Mouse (Mus musculus) hindbrain, embryonic 13.5 days (tissue): Measurements from ENCODE around the gene Phf24. TPM values are rescaled to one million over a fixed set of nuclear protein-coding genes. Genes with fewer than 3 reads are reported as not detected.
A peak's percentile ranks its signal among the peaks of the same experiment; 100 is the strongest.

ENCODE experiments used
- ATAC-seq: fragments of 200-750 bp; cut with Nextera tagmentation; 2 replicates; pipeline ENCODE4 v1.8.0; 2017; ENCODE audit warnings: moderate TSS enrichment; ENCODE audit not compliant: low FRiP score
- H3K27ac ChIP-seq: fragments of 300-500 bp; sonication (generic); 2 replicates; pipeline ENCODE4 v1.5.1; 2015; ENCODE audit warnings: inconsistent platforms, mild to moderate bottlenecking, moderate library complexity
- H3K27me3 ChIP-seq: fragments of 300-500 bp; sonication (generic); 2 replicates; pipeline ENCODE4 v1.6.1; 2015; ENCODE audit warnings: mild to moderate bottlenecking, inconsistent platforms
- H3K36me3 ChIP-seq: fragments of 300-500 bp; sonication (generic); 2 replicates; pipeline ENCODE4 v1.6.1; 2015; ENCODE audit warnings: mild to moderate bottlenecking, inconsistent platforms
- H3K4me1 ChIP-seq: fragments of 300-500 bp; sonication (generic); replicated peaks from 2 replicates; pipeline ENCODE4 v1.6.1; 2015; ENCODE audit warnings: inconsistent platforms
- H3K4me2 ChIP-seq: fragments of 300-500 bp; sonication (generic); 2 replicates; pipeline ENCODE4 v1.6.1; 2015; ENCODE audit warnings: inconsistent platforms, mild to moderate bottlenecking, moderate library complexity
- H3K4me3 ChIP-seq: fragments of 300-500 bp; sonication (generic); 2 replicates; pipeline ENCODE4 v1.5.1; 2015; ENCODE audit warnings: mild to moderate bottlenecking, inconsistent platforms
- H3K9ac ChIP-seq: fragments of 300-500 bp; sonication (generic); 2 replicates; pipeline ENCODE4 v1.6.1; 2015; ENCODE audit warnings: mild to moderate bottlenecking, inconsistent platforms
- H3K9me3 ChIP-seq: fragments of 300-500 bp; sonication (generic); 2 replicates; pipeline ENCODE4 v1.6.1; 2016; ENCODE audit warnings: inconsistent platforms
- WGBS: fragments of 180-500 bp; shearing (Covaris S2); methylation state at CpG from one replicate; pipeline ENCODE4 v1.1.7; 2015; 5-methylcytosine and 5-hydroxymethylcytosine counted together
- polyA plus RNA-seq: library from polyadenylated mRNA; unstranded; fragments of >200 nt; fragmentation: Nextera tagmentation; extraction: Ambion mirVana; gene quantifications from 2 replicates; pipeline ENCODE4 v1.2.1, GENCODE M21; 2015

Phf24 gene
- 21.7 and 23.0 TPM in 2 replicates for polyA plus RNA-seq

DNA sequence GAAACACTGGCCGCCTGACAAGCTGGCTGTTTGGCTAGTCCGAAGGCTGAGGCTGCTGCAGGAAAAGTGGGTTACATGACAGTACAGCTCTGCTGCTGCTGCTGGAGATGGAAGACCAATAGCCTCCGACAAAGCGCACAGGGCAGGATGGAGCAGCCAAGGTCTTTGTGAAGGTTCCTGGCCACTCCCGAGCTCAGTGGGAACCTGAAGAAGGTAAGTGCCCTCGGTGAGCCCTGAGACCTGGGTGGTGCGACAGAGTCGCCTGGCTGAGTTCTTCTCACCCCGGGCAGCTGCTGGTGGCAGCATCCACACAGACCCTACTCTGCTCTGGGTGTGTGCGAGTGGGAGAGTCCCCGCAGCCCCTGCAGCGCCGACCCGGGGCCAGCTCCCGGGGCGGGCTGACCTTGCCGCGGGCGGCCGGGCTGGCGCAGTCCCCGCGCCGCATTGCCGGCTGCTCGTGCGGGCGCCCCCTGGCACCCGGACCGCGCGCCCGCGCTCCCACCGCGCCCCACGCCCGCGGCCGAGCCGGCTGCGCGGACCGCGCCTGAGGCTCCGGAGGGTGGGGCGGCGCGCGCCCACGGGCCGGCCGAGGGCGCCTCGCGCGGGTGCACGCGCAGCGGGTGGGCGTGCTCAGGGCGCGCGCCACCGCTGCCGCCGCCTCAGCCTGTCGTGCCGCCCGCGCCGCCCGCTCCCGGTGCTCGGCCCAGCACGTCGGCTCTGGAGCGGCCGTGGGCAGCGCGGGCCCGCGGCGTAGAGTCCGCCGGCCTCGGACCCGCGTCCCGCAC lies at the start of gene Phf24:
TSS of gene Phf24 (plus strand) at position 44 of the 785 bp plus-strand sequence.
- Histone ChIP-seq H3K4me3 (peak within 1 kb of the TSS; percentile 67), H3K27me3 (peaks cover 44% of the 10 kb centered on the region), H3K9me3 (no peaks in the 10 kb centered on the region), H3K27ac (peak within 1 kb of the TSS; percentile 50), H3K4me1 (peaks cover 24% of the 10 kb centered on the region), H3K9ac (peak within 1 kb of the TSS; percentile 92), H3K4me2 (peak within 1 kb of the TSS; percentile 84), H3K36me3 (no peaks in the 10 kb centered on the region)
- ATAC-seq, result peak; percentile 84
- WGBS, result under 1% methylated on average over 67 of the region's 90 CpGs

DNA sequence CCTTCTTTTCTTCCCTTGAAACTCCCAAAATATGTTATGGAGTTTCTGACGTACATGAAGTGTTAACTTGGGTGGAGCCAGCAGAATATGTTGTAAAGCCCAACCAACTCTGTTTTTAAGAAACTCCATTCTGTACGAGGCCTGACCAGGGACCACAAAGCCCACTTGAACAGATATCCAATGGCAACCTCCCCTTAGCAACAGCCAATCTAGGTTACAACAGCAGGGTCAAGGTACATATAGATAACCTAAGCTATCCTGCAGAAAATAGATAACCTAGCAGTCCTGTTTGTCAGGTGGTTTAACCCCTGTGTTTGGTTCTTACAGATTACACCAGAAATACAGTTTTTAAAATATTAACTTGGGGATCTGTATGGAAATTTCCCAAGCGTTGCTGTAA lies 49.1 kb upstream of the Phf24 start:
- H3K27me3 ChIP-seq, result no peaks in the 10 kb centered on the region
- H3K9ac ChIP-seq, result no peak overlapping the region
- H3K4me3 ChIP-seq, result no peak overlapping the region
- no peak for ATAC-seq
- no peaks in the 10 kb centered on the region for H3K4me1 ChIP-seq
- no peaks in the 10 kb centered on the region for H3K36me3 ChIP-seq
- H3K4me2 ChIP-seq, result no peak overlapping the region
- 75% methylated on average over 3 of the region's 3 CpGs for WGBS
- no peaks in the 10 kb centered on the region for H3K9me3 ChIP-seq
- H3K27ac ChIP-seq, result no peak overlapping the region

DNA sequence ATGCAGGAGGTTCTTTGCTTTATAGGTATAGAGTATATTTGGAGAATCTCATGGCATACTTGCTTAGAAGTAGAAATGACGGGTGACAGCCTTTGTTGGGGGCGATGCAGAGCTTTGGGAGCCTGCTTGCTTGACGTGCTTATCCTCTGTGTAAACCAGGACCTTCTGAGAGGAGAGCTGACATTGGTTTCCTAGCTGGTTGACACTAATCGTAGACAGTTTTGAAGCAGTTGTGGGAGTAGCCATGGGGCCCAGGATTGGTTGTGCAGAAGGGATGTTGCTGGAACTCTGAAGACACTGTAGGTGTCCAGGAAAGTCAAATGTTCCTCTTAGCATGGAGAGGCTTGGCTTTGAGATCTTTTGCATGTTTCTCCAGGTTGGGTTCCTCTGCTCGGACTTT lies 48.3 kb upstream of the Phf24 start:
- H3K9ac ChIP-seq, result no peak overlapping the region
- no peak for ATAC-seq
- no peak overlapping the region for H3K27ac ChIP-seq
- H3K4me3 ChIP-seq, result no peak overlapping the region
- H3K4me2 ChIP-seq, result no peak overlapping the region
- H3K27me3 ChIP-seq, result no peaks in the 10 kb centered on the region
- no peaks in the 10 kb centered on the region for H3K36me3 ChIP-seq
- WGBS, result 90% methylated on average over 5 of the region's 5 CpGs
- H3K4me1 ChIP-seq, result no peaks in the 10 kb centered on the region
- H3K9me3 ChIP-seq, result no peaks in the 10 kb centered on the region

DNA sequence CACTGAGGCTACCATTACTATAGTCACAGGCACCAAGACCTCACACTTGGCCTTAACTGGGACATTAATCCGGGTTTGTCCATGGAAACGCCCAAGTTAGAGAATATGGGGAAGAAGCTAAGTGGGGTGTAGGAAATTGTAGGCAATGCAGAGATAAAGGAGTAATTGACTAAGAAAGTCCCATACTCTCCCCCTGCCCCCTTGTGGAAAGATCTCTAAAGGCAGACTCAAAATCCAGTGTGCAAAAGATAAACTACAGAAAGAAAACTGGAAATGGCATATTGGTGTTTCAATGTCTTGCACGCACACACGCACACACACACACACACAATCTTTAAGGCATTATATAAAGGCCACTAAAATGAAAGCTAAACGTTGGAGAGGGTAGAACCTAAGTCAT lies 45.7 kb upstream of the Phf24 start:
- H3K9ac ChIP-seq, result no peak overlapping the region
- ATAC-seq, result no peak
- WGBS, result 87% methylated on average over 5 of the region's 5 CpGs
- no peak overlapping the region for H3K27ac ChIP-seq
- no peaks in the 10 kb centered on the region for H3K4me1 ChIP-seq
- H3K27me3 ChIP-seq, result no peaks in the 10 kb centered on the region
- H3K36me3 ChIP-seq, result no peaks in the 10 kb centered on the region
- no peak overlapping the region for H3K4me3 ChIP-seq
- H3K4me2 ChIP-seq, result no peak overlapping the region
- no peaks in the 10 kb centered on the region for H3K9me3 ChIP-seq

DNA sequence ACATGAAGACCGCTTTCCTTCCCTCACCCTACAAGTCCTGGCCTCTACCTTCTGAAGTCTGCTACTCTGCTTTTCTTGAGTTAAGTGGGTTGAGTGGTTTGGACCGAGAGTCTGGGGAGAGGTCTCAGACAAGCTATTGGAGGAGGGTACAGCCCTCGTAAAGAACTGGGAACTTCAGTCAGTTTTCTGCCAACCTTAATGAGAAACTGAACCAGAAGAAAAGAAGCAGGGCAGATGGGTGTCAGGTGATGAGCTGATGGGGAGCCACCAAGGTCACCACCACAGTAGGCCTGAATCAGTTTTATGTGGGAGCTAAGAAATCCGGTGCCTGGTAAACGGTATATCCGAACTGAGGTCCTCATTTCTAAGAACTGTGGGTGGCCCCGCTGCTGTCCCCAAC lies 44.3 kb upstream of the Phf24 start:
- Histone ChIP-seq H3K9ac (no peak overlapping the region), H3K4me2 (no peak overlapping the region), H3K36me3 (no peaks in the 10 kb centered on the region), H3K4me3 (no peak overlapping the region), H3K4me1 (no peaks in the 10 kb centered on the region), H3K9me3 (no peaks in the 10 kb centered on the region), H3K27me3 (no peaks in the 10 kb centered on the region), H3K27ac (no peak overlapping the region)
- 95% methylated on average over 7 of the region's 7 CpGs for WGBS
- ATAC-seq, result no peak

DNA sequence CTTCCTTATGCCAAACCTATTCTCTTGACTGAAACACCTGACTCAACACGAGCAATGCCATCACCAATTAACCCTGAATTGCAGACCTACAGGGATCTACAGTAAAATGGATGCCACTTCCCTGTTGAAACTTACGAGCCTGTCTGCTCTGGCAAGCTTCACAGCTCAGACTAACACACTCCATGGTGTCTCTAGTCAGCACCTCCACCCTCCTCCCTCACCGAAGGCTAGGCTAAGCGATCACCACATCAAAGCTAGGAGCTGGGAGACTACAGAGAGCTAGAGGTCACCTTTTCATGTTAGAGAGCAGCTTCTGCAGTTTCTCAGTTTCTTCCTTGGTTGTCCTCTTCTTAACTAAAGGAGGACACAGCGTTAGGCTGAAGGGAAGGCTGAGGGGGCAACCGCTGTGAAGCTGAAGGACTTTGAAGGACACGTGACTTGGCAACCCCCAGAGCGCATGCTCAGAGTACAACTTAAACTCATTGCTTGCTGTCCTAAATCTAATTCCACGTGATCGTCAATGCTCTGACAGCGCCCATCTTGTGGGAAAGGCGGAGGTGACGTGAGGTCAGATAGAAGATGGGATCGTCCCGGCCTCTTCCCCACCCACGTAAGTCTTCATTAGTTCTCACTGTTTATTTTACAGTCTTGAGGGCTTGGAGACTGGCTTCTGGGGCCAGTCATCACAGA lies 43.6 kb upstream of the Phf24 start:
- no peaks in the 10 kb centered on the region for H3K4me1 ChIP-seq
- no peak overlapping the region for H3K4me3 ChIP-seq
- H3K9ac ChIP-seq, result no peak overlapping the region
- WGBS, result 87% methylated on average over 16 of the region's 16 CpGs
- no peak overlapping the region for H3K27ac ChIP-seq
- H3K9me3 ChIP-seq, result no peaks in the 10 kb centered on the region
- no peak overlapping the region for H3K4me2 ChIP-seq
- no peaks in the 10 kb centered on the region for H3K27me3 ChIP-seq
- no peaks in the 10 kb centered on the region for H3K36me3 ChIP-seq
- no peak for ATAC-seq

DNA sequence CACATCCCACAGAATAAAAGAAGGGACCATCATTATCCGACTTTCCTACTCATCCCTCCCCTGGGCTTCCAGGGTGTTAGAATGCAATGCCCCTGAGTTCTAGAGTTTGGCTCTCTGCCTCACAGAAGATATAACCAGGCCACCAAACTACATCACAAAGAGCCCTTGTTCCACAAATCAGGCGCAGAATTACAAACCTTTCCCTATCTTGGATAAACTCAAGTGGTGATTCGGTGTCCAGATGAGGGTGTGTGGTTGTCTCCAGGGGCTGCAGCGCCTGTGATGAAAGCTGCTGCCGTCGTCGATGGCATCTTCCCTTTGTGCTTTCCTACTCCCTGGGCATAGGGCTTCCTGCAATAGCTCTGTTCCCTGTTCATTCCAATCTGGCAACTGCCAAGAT lies 42.3 kb upstream of the Phf24 start, which contains the start of gene Fam205c:
TSS of gene Fam205c (minus strand) at position 101 of the 400 bp plus-strand sequence.
- WGBS, result 83% methylated on average over 7 of the region's 7 CpGs
- H3K27me3 ChIP-seq, result no peaks in the 10 kb centered on the region
- no peak for ATAC-seq
- no peaks in the 10 kb centered on the region for H3K9me3 ChIP-seq
- H3K9ac ChIP-seq, result no peak within 1 kb of the TSS
- H3K4me3 ChIP-seq, result no peak within 1 kb of the TSS
- no peak within 1 kb of the TSS; the same call in 1 of the 2 replicates for H3K27ac ChIP-seq
- no peaks in the 10 kb centered on the region for H3K36me3 ChIP-seq
- H3K4me2 ChIP-seq, result no peak within 1 kb of the TSS
- no peaks in the 10 kb centered on the region for H3K4me1 ChIP-seq

DNA sequence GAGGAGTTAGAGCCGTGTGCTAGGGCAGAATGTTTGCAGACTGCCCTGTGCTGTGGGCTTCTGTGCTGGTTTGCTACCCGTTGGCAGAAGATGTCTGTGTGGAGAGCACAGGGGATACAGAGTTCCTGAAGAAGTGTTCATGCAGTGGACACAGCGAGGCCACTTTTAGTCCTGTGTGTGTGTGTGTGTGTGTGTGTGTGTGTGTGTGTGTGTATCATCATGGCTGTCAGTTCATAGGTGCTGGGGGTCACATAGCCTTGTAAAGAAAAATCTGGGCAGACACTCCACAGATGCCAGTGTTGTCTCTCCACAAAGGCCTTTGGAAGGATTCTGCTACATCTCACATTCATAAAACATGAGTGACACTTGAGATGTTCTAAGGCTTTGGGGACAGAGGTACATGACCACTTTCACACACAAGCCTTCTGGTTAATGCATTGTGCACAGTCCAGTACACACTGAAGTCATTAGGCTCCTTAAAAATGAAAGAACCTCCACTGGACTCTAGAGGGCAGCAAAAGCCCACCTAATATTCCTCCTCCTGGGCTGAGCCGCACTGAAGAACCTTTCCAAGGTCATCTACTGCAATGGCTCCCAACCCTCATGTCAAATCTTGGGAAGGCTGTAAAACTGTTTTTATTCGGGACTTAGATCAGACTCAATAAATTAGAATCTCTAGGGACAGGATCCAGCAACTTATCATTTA lies 39.7 kb upstream of the Phf24 start:
- no peaks in the 10 kb centered on the region for H3K27me3 ChIP-seq
- no peaks in the 10 kb centered on the region for H3K36me3 ChIP-seq
- H3K4me2 ChIP-seq, result no peak overlapping the region
- no peak overlapping the region for H3K27ac ChIP-seq
- no peak overlapping the region for H3K9ac ChIP-seq
- H3K9me3 ChIP-seq, result no peaks in the 10 kb centered on the region
- no peak overlapping the region for H3K4me3 ChIP-seq
- peaks cover 7% of the 10 kb centered on the region; the same call in 1 of the 2 replicates for H3K4me1 ChIP-seq
- ATAC-seq, result peak; percentile 94
- WGBS, result 42% methylated on average over 5 of the region's 5 CpGs

DNA sequence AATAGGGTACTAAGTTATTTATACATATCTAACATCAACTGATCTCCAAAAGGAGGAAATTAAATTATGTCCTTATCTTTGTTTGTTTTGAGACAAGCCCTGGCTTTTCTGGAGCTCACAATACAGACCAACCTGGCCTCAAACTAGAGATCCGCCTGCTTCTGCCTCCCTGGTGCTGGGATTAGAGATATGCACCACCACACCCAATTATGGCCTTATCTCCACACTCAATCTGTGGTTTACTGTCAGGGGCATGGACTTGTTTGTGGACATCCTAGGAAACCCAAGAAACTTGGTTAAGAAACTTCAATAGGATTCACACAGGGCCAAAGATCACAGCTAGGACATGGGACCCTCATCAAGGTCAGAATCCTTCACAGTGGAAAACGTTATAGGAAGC lies 38.8 kb upstream of the Phf24 start:
- ATAC-seq, result no peak
- 79% methylated on average over 2 of the region's 2 CpGs for WGBS
- Histone ChIP-seq H3K9me3 (no peaks in the 10 kb centered on the region), H3K4me3 (no peak overlapping the region), H3K27me3 (no peaks in the 10 kb centered on the region), H3K4me1 (peaks cover 7% of the 10 kb centered on the region; the same call in 1 of the 2 replicates), H3K4me2 (no peak overlapping the region), H3K36me3 (no peaks in the 10 kb centered on the region), H3K27ac (no peak overlapping the region), H3K9ac (no peak overlapping the region)

DNA sequence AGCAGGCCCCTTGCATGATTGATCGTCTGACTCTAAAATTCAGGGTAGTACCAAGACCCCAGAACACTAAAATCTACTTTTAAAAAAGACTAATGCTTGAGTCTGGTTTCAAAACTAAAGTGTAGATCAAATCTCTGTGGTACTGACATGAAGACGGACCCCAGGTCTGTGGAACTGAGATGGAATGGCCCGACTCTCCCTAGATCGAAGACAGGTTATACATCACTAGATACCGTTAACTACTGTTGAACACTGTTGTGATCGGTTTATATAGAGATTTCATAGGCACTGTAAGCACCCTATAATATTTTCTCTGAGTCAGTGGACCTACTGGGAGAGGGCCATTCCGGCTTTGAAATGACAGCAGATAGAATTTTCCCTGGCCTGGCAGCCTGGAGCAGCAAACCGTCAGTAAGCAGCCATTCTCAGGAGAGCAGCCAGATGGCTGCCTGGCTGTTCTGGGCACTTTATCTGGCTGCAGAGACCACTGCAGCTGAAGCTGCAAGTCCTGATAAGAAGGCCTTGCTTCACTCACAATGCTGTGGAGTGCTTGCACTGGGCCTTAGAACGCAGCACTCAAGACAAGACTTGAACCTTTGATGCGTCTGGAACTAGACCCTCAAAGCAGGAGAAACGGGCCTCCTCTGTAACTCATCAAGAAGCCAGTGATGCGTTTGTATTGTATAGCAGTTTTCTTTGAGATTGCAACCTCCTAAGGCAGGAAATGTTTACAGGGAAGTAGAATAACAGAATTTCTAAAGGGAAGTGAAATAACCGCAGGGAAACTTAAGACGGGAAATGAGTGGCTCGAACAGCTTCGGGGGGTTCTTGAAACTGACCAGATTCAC lies 36.4 kb upstream of the Phf24 start:
- Histone ChIP-seq H3K27me3 (no peaks in the 10 kb centered on the region), H3K9me3 (no peaks in the 10 kb centered on the region), H3K9ac (peak overlapping the region; percentile 39; the same call in 1 of the 2 replicates), H3K36me3 (no peaks in the 10 kb centered on the region), H3K27ac (peak overlapping the region; percentile 19; the same call in 1 of the 2 replicates), H3K4me2 (no peak overlapping the region), H3K4me3 (no peak overlapping the region), H3K4me1 (peaks cover 7% of the 10 kb centered on the region; the same call in 1 of the 2 replicates)
- WGBS, result 77% methylated on average over 16 of the region's 16 CpGs
- ATAC-seq, result no peak

DNA sequence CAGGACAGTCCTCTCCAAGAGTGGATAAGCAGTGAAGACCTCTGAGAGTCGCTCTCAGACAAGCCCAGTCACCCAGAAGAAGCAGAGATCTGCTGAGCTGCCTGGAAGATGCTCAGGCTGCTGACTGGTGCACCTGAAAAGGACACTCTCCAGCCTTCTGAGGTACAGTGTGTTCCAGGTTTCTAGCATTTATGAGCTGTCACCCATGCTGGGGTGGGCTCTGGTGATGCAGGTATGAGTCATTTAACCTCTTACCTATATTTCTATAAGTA lies 35.8 kb upstream of the Phf24 start:
- 59% methylated on average over 1 of the region's 1 CpGs for WGBS
- no peaks in the 10 kb centered on the region for H3K9me3 ChIP-seq

DNA sequence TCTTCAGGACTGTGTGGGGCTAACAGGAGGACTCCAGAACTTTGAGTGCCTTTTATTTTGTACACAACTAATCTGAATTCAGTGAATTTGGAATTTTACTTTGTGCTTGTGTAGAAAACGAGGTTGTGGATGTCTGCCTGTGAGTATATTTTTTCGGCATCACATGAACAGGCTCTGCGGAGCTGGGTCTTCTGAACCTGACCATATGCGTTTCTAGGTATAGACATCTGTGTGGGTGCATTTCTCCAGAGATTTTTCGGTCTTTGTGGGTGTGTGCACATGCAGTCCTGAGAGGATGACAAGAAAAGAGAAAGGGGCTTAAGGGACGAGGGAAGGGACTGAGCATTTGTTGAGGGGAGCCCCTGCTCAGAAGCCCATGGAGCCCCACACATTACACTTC lies 29.5 kb upstream of the Phf24 start:
- H3K4me2 ChIP-seq, result no peak overlapping the region
- no peaks in the 10 kb centered on the region for H3K36me3 ChIP-seq
- 94% methylated on average over 6 of the region's 6 CpGs for WGBS
- H3K9ac ChIP-seq, result no peak overlapping the region
- no peak overlapping the region for H3K4me3 ChIP-seq
- no peaks in the 10 kb centered on the region for H3K9me3 ChIP-seq
- H3K4me1 ChIP-seq, result no peaks in the 10 kb centered on the region
- no peak for ATAC-seq
- H3K27ac ChIP-seq, result no peak overlapping the region
- no peaks in the 10 kb centered on the region for H3K27me3 ChIP-seq

More for the DNA sequence above, 35.8 kb upstream of the Phf24 start:
- Histone ChIP-seq H3K9ac (no peak overlapping the region), H3K27ac (peak overlapping the region; percentile 19; the same call in 1 of the 2 replicates), H3K4me1 (peaks cover 7% of the 10 kb centered on the region; the same call in 1 of the 2 replicates), H3K27me3 (no peaks in the 10 kb centered on the region), H3K4me2 (no peak overlapping the region), H3K36me3 (no peaks in the 10 kb centered on the region), H3K4me3 (no peak overlapping the region)
- ATAC-seq, result no peak
